Mouse (Mus musculus) limb, embryonic 11.5 days (tissue): ENCODE results near the gene Trpc7. TPM values are rescaled to one million over a fixed set of nuclear protein-coding genes. Genes with fewer than 3 reads are reported as not detected.

Source experiments
- ATAC-seq: fragments of 200-750 bp; cut with Nextera tagmentation; 2 replicates; pipeline ENCODE4 v1.8.0; 2017; ENCODE audit warnings: low read depth; ENCODE audit not compliant: insufficient number of reproducible peaks, low FRiP score, low TSS enrichment
- DNase-seq: peaks from one replicate; pipeline ENCODE4 v3.0.0-alpha.2; 2015; ENCODE audit warnings: low spot score
- H3K27ac ChIP-seq: fragments of 300-500 bp; sonication (generic); replicated peaks from 2 replicates; pipeline ENCODE4 v1.5.1; 2014; ENCODE audit warnings: low read depth, mild to moderate bottlenecking, low read length
- H3K27me3 ChIP-seq: fragments of 300-500 bp; sonication (generic); 2 replicates; pipeline ENCODE4 v1.6.1; 2014; ENCODE audit warnings: mild to moderate bottlenecking, low read length, mixed read lengths; ENCODE audit not compliant: control insufficient read depth, insufficient read depth
- H3K36me3 ChIP-seq: fragments of 300-500 bp; sonication (generic); 2 replicates; pipeline ENCODE4 v1.6.1; 2014; ENCODE audit warnings: mild to moderate bottlenecking, low read length, moderate library complexity, mixed read lengths; ENCODE audit not compliant: control insufficient read depth, insufficient read depth
- H3K4me1 ChIP-seq: fragments of 300-500 bp; sonication (generic); 2 replicates; pipeline ENCODE4 v1.6.1; 2014; ENCODE audit warnings: low read length, mixed read lengths; ENCODE audit not compliant: control insufficient read depth, insufficient read depth
- H3K4me2 ChIP-seq: fragments of 300-500 bp; sonication (generic); 2 replicates; pipeline ENCODE4 v1.6.1; 2014; ENCODE audit warnings: low read depth, mild to moderate bottlenecking, moderate library complexity; ENCODE audit not compliant: severe bottlenecking
- H3K4me3 ChIP-seq: fragments of 300-500 bp; sonication (generic); 2 replicates; pipeline ENCODE4 v1.5.1; 2014; ENCODE audit warnings: low read depth, low read length
- H3K9ac ChIP-seq: fragments of 300-500 bp; sonication (generic); 2 replicates; pipeline ENCODE4 v1.6.1; 2014; ENCODE audit warnings: mild to moderate bottlenecking, low read length
- H3K9me3 ChIP-seq: fragments of 300-500 bp; sonication (generic); 2 replicates; pipeline ENCODE4 v1.6.1; 2016; ENCODE audit warnings: low read length; ENCODE audit not compliant: control insufficient read depth
- WGBS: fragments of 180-500 bp; shearing (Covaris S2); extraction: QIAGEN DNeasy Blood & Tissue Kit; methylation state at CpG from one replicate; pipeline ENCODE4 v1.1.7; 2014; 5-methylcytosine and 5-hydroxymethylcytosine counted together
- polyA plus RNA-seq: library from polyadenylated mRNA; unstranded; fragments of >200 nt; fragmentation: Nextera tagmentation; extraction: Ambion mirVana; gene quantifications from 2 replicates; pipeline ENCODE4 v1.2.1, GENCODE M21; 2014

Trpc7 gene
- polyA plus RNA-seq, 1 experiment from 2014 or later, result 0.04 TPM

- Histone ChIP-seq H3K27ac (no peak overlapping the region), H3K9me3 (no peaks in the 10 kb centered on the region), H3K4me3 (peak overlapping the region; percentile 48), H3K27me3 (peaks cover 37% of the 10 kb centered on the region), H3K9ac (peak overlapping the region; percentile 49), H3K4me1 (peaks cover 11% of the 10 kb centered on the region), H3K4me2 (peak overlapping the region; percentile 87), H3K36me3 (no peaks in the 10 kb centered on the region)
- DNase-seq, result peak; percentile 74
- WGBS, result 1% methylated on average over 36 of the region's 41 CpGs
- ATAC-seq, result no peak
These were observed 143.2 kb downstream of the Trpc7 start for GRCm38 (mm10) chr13:56752474-56753191.

GRCm38 (mm10) chr13:56751774-56752173 lies 144.0 kb downstream of the Trpc7 start:
- peaks cover 37% of the 10 kb centered on the region for H3K27me3 ChIP-seq
- no peaks in the 10 kb centered on the region for H3K36me3 ChIP-seq
- no peak for DNase-seq
- ATAC-seq, result no peak
- no peak overlapping the region for H3K9ac ChIP-seq
- H3K4me1 ChIP-seq, result peaks cover 11% of the 10 kb centered on the region
- H3K27ac ChIP-seq, result no peak overlapping the region
- WGBS, result 33% methylated on average over 5 of the region's 5 CpGs
- no peak overlapping the region; the same call in 1 of the 2 replicates for H3K4me2 ChIP-seq
- H3K4me3 ChIP-seq, result no peak overlapping the region
- H3K9me3 ChIP-seq, result no peaks in the 10 kb centered on the region

- peaks cover 31% of the 10 kb centered on the region for H3K27me3 ChIP-seq
- no peak overlapping the region for H3K4me3 ChIP-seq
- DNase-seq, result no peak
- no peak for ATAC-seq
- WGBS, result 86% methylated on average over 7 of the region's 7 CpGs
- H3K9ac ChIP-seq, result no peak overlapping the region
- peaks cover 11% of the 10 kb centered on the region for H3K4me1 ChIP-seq
- no peak overlapping the region for H3K4me2 ChIP-seq
- no peaks in the 10 kb centered on the region for H3K36me3 ChIP-seq
- no peaks in the 10 kb centered on the region for H3K9me3 ChIP-seq
- H3K27ac ChIP-seq, result no peak overlapping the region
These were observed 146.4 kb downstream of the Trpc7 start for GRCm38 (mm10) chr13:56749377-56749776.

- H3K36me3 ChIP-seq, result no peaks in the 10 kb centered on the region
- WGBS, result 65% methylated on average over 8 of the region's 8 CpGs
- peaks cover 4% of the 10 kb centered on the region; the same call in 1 of the 2 replicates for H3K4me1 ChIP-seq
- no peak overlapping the region for H3K4me2 ChIP-seq
- no peak overlapping the region for H3K27ac ChIP-seq
- ATAC-seq, result no peak
- H3K27me3 ChIP-seq, result peaks cover 13% of the 10 kb centered on the region
- H3K9me3 ChIP-seq, result no peaks in the 10 kb centered on the region
- no peak for DNase-seq
- H3K9ac ChIP-seq, result no peak overlapping the region
- no peak overlapping the region for H3K4me3 ChIP-seq
These were observed 148.2 kb downstream of the Trpc7 start for GRCm38 (mm10) chr13:56747554-56747953.

GRCm38 (mm10) chr13:56746739-56747532 lies 148.9 kb downstream of the Trpc7 start:
- no peak overlapping the region for H3K4me2 ChIP-seq
- H3K36me3 ChIP-seq, result no peaks in the 10 kb centered on the region
- H3K4me3 ChIP-seq, result no peak overlapping the region
- WGBS, result 85% methylated on average over 10 of the region's 10 CpGs
- no peak overlapping the region for H3K27ac ChIP-seq
- no peak for DNase-seq
- H3K9ac ChIP-seq, result no peak overlapping the region
- H3K9me3 ChIP-seq, result no peaks in the 10 kb centered on the region
- H3K4me1 ChIP-seq, result no peaks in the 10 kb centered on the region
- no peak for ATAC-seq
- H3K27me3 ChIP-seq, result peaks cover 7% of the 10 kb centered on the region

GRCm38 (mm10) chr13:56742325-56742901 lies 153.4 kb downstream of the Trpc7 start:
- peaks cover 9% of the 10 kb centered on the region; the same call in 1 of the 2 replicates for H3K36me3 ChIP-seq

GRCm38 (mm10) chr13:56741691-56742090 lies 154.1 kb downstream of the Trpc7 start:
- no peak overlapping the region for H3K4me3 ChIP-seq
- no peak overlapping the region for H3K9ac ChIP-seq
- H3K36me3 ChIP-seq, result peaks cover 9% of the 10 kb centered on the region; the same call in 1 of the 2 replicates
- ATAC-seq (no peak), DNase-seq (no peak)
- H3K27ac ChIP-seq, result no peak overlapping the region
- H3K27me3 ChIP-seq, result no peaks in the 10 kb centered on the region
- H3K4me1 ChIP-seq, result no peaks in the 10 kb centered on the region
- WGBS, result 91% methylated on average over 7 of the region's 7 CpGs
- no peak overlapping the region for H3K4me2 ChIP-seq
- H3K9me3 ChIP-seq, result no peaks in the 10 kb centered on the region

More at GRCm38 (mm10) chr13:56742325-56742901, 153.4 kb downstream of the Trpc7 start:
- Histone ChIP-seq H3K4me1 (no peaks in the 10 kb centered on the region), H3K27me3 (no peaks in the 10 kb centered on the region), H3K4me2 (no peak overlapping the region), H3K9ac (no peak overlapping the region), H3K9me3 (no peaks in the 10 kb centered on the region), H3K4me3 (no peak overlapping the region), H3K27ac (no peak overlapping the region)
- ATAC-seq (no peak), DNase-seq (no peak)
- 95% methylated on average over 6 of the region's 6 CpGs for WGBS

GRCm38 (mm10) chr13:56740496-56740895 lies 155.3 kb downstream of the Trpc7 start:
- DNase-seq (no peak), ATAC-seq (no peak)
- Histone ChIP-seq H3K36me3 (peaks cover 13% of the 10 kb centered on the region; the same call in 1 of the 2 replicates), H3K9me3 (no peaks in the 10 kb centered on the region), H3K4me1 (no peaks in the 10 kb centered on the region), H3K4me3 (no peak overlapping the region), H3K27ac (no peak overlapping the region), H3K27me3 (no peaks in the 10 kb centered on the region), H3K9ac (no peak overlapping the region), H3K4me2 (no peak overlapping the region)
- WGBS, result 90% methylated on average over 6 of the region's 6 CpGs
